Mouse (Mus musculus) C2C12 (cell line): ENCODE data around the gene Caln1. TPM values are rescaled to one million over a fixed set of nuclear protein-coding genes. Genes with fewer than 3 reads are reported as not detected.

Source experiments
- H3K27me3 ChIP-seq: one replicate; pipeline ENCODE4 v1.6.1; 2011; ENCODE audit not compliant: control insufficient read depth, insufficient read depth, insufficient read length
- H3K36me3 ChIP-seq: one replicate; pipeline ENCODE4 v1.6.1; 2011; ENCODE audit not compliant: control insufficient read depth, insufficient read depth
- H3K4me3 ChIP-seq: one replicate; pipeline ENCODE4 v1.5.1; 2011; ENCODE audit warnings: mild to moderate bottlenecking, control low read depth; ENCODE audit not compliant: poor library complexity, insufficient read depth, severe bottlenecking
- H3K79me2 ChIP-seq: one replicate; pipeline ENCODE4 v1.6.1; 2011; ENCODE audit not compliant: control insufficient read depth, insufficient read depth
- H3K79me3 ChIP-seq: one replicate; pipeline ENCODE4 v1.6.1; 2011; ENCODE audit warnings: low read depth, control low read depth
- H3ac ChIP-seq: one replicate; pipeline ENCODE3; 2011; ENCODE audit warnings: low read depth; ENCODE audit not compliant: control insufficient read depth, insufficient read length
- CEBPB ChIP-seq: IDR thresholded peaks from one replicate; pipeline ENCODE4 v1.6.1; 2011; ENCODE audit warnings: low read depth, mild to moderate bottlenecking, control low read depth, moderate library complexity
- CTCF ChIP-seq: IDR thresholded peaks from one replicate; pipeline ENCODE4 v1.5.1; 2011; ENCODE audit not compliant: control insufficient read depth, insufficient read depth, insufficient read length
- FOSL1 ChIP-seq: IDR thresholded peaks from one replicate; pipeline ENCODE4 v1.8.0; 2011; ENCODE audit warnings: mild to moderate bottlenecking, low read length; ENCODE audit not compliant: poor library complexity, insufficient read depth, severe bottlenecking
- MAX ChIP-seq: IDR thresholded peaks from one replicate; pipeline ENCODE4 v1.6.1; 2011; ENCODE audit warnings: mild to moderate bottlenecking, control low read depth
- MYOD1 ChIP-seq: IDR thresholded peaks from one replicate; pipeline ENCODE4 v1.6.1; 2011; ENCODE audit warnings: low read depth; ENCODE audit not compliant: control insufficient read depth, insufficient read length
- MYOG ChIP-seq: IDR thresholded peaks from one replicate; pipeline ENCODE4 v1.6.1; 2011; ENCODE audit not compliant: control insufficient read depth, insufficient read length; ENCODE audit errors: extremely low read depth
- USF1 ChIP-seq: IDR thresholded peaks from one replicate; pipeline ENCODE4 v1.6.1; 2011; ENCODE audit warnings: low read depth, mild to moderate bottlenecking, control low read depth, moderate library complexity
- polyA plus RNA-seq: library from polyadenylated mRNA; unstranded; fragments of >200 nt; fragmentation: generic; extraction: Trizol; gene quantifications from one replicate; pipeline ENCODE4 v1.2.1, GENCODE M21; 2012; ENCODE audit warnings: missing spikeins

Gene Caln1
- polyA plus RNA-seq, 1 experiment = 0.02 TPM

DNA sequence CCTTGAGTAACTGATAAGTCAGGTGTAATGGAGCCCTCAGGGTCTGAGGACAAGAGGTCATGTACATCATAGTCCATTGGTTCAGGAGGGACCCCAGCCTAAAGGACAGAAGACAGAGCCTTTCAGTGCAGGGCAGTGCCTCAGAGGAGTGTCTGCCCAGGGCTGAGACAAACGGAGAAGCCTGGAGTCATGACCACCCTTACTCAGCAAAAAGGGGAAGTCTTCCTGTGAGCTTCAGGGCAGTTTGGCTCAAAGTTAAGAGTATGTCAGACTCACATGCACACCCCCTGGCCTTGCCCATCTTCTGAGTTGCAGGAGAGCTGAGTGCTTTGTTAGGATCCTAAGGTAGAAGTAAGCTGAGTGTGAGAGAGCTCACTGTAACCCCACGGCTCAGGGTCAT is 39.4 kb upstream of the Caln1 start:
- no peaks in the 10 kb centered on the region for H3K27me3 ChIP-seq
- H3K79me3 ChIP-seq = no peaks in the 10 kb centered on the region
- H3K4me3 ChIP-seq = no peak overlapping the region
- H3ac ChIP-seq = no peak overlapping the region
- no peak for TF ChIP-seq CTCF
- TF ChIP-seq FOSL1 = no peak
- no peak for TF ChIP-seq MYOD1
- TF ChIP-seq USF1 = no peak
- no peak for TF ChIP-seq MAX
- TF ChIP-seq CEBPB = no peak
- no peak for TF ChIP-seq MYOG
- peaks cover 3% of the 10 kb centered on the region for H3K36me3 ChIP-seq
- H3K79me2 ChIP-seq = no peaks in the 10 kb centered on the region

- no peak overlapping the region for H3ac ChIP-seq
- peaks cover 3% of the 10 kb centered on the region for H3K36me3 ChIP-seq
- H3K79me3 ChIP-seq = no peaks in the 10 kb centered on the region
- H3K79me2 ChIP-seq = no peaks in the 10 kb centered on the region
- TF ChIP-seq CEBPB = no peak
- TF ChIP-seq MAX = no peak
- no peaks in the 10 kb centered on the region for H3K27me3 ChIP-seq
- H3K4me3 ChIP-seq = no peak overlapping the region
These were observed 38.5 kb upstream of the Caln1 start for GRCm38 (mm10) chr5:130330801-130331200.

- H3K27me3 ChIP-seq = no peaks in the 10 kb centered on the region
- peaks cover 5% of the 10 kb centered on the region for H3K36me3 ChIP-seq
- no peaks in the 10 kb centered on the region for H3K79me3 ChIP-seq
- H3ac ChIP-seq = no peak overlapping the region
- TF ChIP-seq CTCF = no peak
- TF ChIP-seq CEBPB = no peak
- TF ChIP-seq MYOD1 = no peak
- TF ChIP-seq USF1 = no peak
- no peak for TF ChIP-seq MYOG
- no peak for TF ChIP-seq MAX
- no peak for TF ChIP-seq FOSL1
- no peak overlapping the region for H3K4me3 ChIP-seq
- H3K79me2 ChIP-seq = no peaks in the 10 kb centered on the region
These were observed 38.0 kb upstream of the Caln1 start for GRCm38 (mm10) chr5:130331206-130331605.

- Histone ChIP-seq H3K27me3 (no peaks in the 10 kb centered on the region), H3K79me3 (no peaks in the 10 kb centered on the region), H3ac (no peak overlapping the region), H3K79me2 (no peaks in the 10 kb centered on the region), H3K36me3 (peaks cover 7% of the 10 kb centered on the region), H3K4me3 (no peak overlapping the region)
- no peak for TF ChIP-seq USF1
- TF ChIP-seq MYOD1 = no peak
- TF ChIP-seq CEBPB = no peak
- TF ChIP-seq MYOG = no peak
- no peak for TF ChIP-seq FOSL1
- no peak for TF ChIP-seq MAX
- TF ChIP-seq CTCF = no peak
These were observed 35.7 kb upstream of the Caln1 start for GRCm38 (mm10) chr5:130333566-130333965.

GRCm38 (mm10) chr5:130333971-130334370 is 35.3 kb upstream of the Caln1 start:
- peaks cover 7% of the 10 kb centered on the region for H3K36me3 ChIP-seq
- no peak overlapping the region for H3ac ChIP-seq
- no peaks in the 10 kb centered on the region for H3K79me3 ChIP-seq
- H3K79me2 ChIP-seq = no peaks in the 10 kb centered on the region
- TF ChIP-seq CEBPB (no peak), USF1 (no peak), MAX (no peak), CTCF (no peak), FOSL1 (no peak), MYOD1 (no peak), MYOG (no peak)
- H3K27me3 ChIP-seq = no peaks in the 10 kb centered on the region
- no peak overlapping the region for H3K4me3 ChIP-seq

DNA sequence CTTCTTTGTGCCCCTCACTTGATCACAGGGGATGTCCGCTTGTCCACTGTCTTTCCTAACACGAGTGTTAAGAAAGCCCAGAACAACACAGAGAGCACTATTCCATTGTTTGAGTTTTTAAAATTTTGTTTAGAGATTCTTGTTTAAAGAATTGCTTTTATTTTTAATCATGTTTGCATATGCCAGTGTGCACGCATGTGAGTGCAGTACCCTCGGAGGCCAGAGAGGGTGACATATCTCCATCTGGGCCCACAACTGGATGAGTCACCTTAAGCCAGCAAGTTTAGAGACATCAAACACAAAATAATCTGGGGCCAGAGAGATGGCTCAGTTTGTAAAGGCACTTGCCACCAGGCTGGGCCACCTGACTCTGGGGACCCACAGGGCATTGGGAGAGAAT is 33.8 kb upstream of the Caln1 start:
- no peak overlapping the region for H3ac ChIP-seq
- no peak for TF ChIP-seq CTCF
- no peak for TF ChIP-seq MAX
- no peak for TF ChIP-seq CEBPB
- no peak for TF ChIP-seq FOSL1
- no peak for TF ChIP-seq MYOG
- TF ChIP-seq USF1 = no peak
- no peak for TF ChIP-seq MYOD1
- no peaks in the 10 kb centered on the region for H3K79me2 ChIP-seq
- no peaks in the 10 kb centered on the region for H3K27me3 ChIP-seq
- no peaks in the 10 kb centered on the region for H3K79me3 ChIP-seq
- H3K36me3 ChIP-seq = peaks cover 7% of the 10 kb centered on the region
- H3K4me3 ChIP-seq = no peak overlapping the region
